Mouse (Mus musculus): ENCODE results near the gene Olfr157. TPM values are rescaled to one million over a fixed set of nuclear protein-coding genes. Genes with fewer than 3 reads are reported as not detected.

Olfr157 gene
- total RNA-seq (2021) = not detected
- long read RNA-seq, experiment 1 = 0 reads
- long read RNA-seq, experiment 2 = 0 reads

GRCm38 (mm10) chr4:43840101-43840500, at the start of gene Olfr157:
Olfr157 (minus strand) TSS chr4:43840201.
- TF ChIP-seq CTCF (IDR thresholded peaks at IDR 0.05) = no peak
- intact Hi-C loops (cut with DNase I) = no loop called here
- no peak for DNase-seq
- H3K27ac ChIP-seq = no peak within 1 kb of the TSS
- no peak within 1 kb of the TSS for H3K4me3 ChIP-seq

DNA sequence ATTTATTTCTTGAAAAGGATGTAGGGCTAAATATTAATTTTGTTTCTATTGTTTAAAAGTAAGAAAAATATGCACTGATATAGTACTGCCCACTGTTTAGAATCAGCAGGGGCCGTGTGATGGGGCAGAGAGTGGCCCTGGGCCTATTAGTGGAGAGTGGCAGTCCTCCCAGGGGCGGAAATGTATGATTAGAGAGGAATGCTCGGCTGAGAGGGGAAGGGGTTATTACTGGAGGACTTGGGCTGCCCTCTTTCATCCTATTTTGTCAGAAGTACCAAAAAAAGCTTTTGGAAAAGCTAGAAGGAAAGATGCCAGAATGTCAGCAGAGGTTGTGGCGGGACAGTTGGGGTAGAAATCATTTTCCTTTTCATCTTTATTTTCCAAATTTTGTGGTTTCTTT, 44.2 kb upstream of the Olfr157 start:
- no peak for TF ChIP-seq CTCF (IDR thresholded peaks at IDR 0.05)
- peak overlapping the region; percentile 35; the same call in 1 of the 2 replicates for H3K27ac ChIP-seq
- intact Hi-C loops (cut with DNase I) = no loop called here

GRCm38 (mm10) chr4:43879566-43879965, 39.6 kb upstream of the Olfr157 start:
- TF ChIP-seq CTCF (IDR thresholded peaks at IDR 0.05) = no peak
- no peak for DNase-seq
- H3K27ac ChIP-seq = no peak overlapping the region
- H3K4me3 ChIP-seq = no peak overlapping the region
- intact Hi-C loops (cut with DNase I) = no loop called here

More for the DNA sequence above, 44.2 kb upstream of the Olfr157 start:
- no peak for DNase-seq
- H3K4me3 ChIP-seq = no peak overlapping the region

DNA sequence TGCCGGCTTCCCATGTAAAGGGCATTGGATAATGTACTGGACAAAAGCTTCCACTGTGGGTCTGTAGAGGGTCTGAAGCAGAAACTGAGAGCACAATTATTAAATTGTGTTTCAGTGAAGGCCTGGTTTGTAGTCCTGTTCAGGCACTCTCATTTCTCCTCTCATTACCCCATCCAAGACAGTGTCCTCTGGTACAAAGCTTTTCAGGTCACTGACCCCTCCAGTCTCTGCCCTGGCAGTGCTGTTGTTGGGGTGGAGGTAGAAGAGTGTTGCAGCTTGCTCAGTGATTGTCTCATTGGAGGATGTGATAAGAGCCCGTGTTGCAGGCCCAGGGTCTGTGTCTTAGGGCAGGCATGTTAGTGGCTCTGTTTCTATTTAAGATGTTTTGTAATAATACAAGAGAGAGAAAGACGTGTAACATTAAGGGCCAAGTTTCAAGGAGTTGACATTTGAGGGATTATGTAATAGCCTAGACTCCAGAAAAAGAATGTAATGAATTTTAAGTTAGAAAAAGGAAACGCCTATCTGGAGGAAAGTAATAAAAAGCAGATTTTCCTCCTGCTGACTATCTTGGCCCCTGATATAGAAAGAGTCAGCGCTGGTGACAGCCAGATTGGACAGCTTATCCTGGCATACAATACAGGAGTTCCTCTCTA, 38.2 kb upstream of the Olfr157 start:
- intact Hi-C loops (cut with DNase I) = no loop called here
- no peak for TF ChIP-seq CTCF (IDR thresholded peaks at IDR 0.05)
- Histone ChIP-seq H3K4me3 (no peak overlapping the region), H3K27ac (peak overlapping the region; percentile 69)
- no peak for DNase-seq

DNA sequence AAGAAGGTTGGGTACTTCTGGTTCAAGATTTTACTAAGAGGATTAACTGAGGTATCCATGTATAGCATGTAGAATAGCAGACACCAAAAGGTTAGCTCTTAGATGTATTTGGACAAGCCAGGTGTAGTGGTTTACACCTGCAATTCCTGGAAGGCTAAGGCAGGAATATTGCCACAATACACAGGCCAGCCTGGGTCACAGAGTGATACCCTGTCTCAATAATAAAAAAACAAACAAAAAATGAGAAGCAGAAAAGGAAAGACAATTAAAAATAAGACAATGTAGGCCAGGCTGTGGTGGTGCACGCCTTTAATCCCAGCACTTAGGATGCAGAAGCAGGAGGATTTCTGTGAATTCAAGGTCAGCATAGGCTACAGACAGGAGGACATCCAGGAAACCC, 37.2 kb upstream of the Olfr157 start:
- intact Hi-C loops (cut with DNase I) = no loop called here
- TF ChIP-seq CTCF (IDR thresholded peaks at IDR 0.05) = no peak
- no peak for DNase-seq
- Histone ChIP-seq H3K27ac (no peak overlapping the region), H3K4me3 (no peak overlapping the region)

DNA sequence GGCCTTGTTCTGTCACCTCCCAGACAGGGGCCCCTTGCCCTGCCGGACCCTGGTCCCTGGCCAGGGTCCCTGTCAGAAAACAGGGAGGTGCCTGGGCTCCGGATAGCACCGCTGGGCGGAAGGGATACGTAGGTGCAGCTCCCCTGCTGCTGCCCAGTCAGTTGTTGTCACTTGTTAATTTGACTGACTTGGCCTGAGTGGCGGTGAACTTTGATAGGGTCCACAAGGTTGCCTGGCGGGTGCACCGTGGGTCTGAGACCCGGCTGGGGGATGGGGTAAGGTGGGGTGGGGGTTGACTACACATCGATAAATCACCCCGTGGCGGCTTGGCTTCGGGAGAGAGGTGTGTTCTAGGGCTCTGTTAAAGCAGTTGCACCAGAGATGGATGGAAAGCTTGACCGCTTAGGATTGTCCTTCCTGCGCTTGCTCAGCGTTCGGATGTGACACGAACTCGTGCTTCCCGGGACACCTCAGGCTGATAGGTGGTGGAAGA, 36.0 kb upstream of the Olfr157 start:
- intact Hi-C loops (cut with DNase I) = no loop called here
- TF ChIP-seq CTCF (IDR thresholded peaks at IDR 0.05) = no peak
- H3K4me3 ChIP-seq = peak overlapping the region; percentile 75
- H3K27ac ChIP-seq = peak overlapping the region; percentile 81
- no peak for DNase-seq

GRCm38 (mm10) chr4:43875160-43875918, 35.3 kb upstream of the Olfr157 start, which contains the start of gene Reck:
Reck (plus strand) TSS chr4:43875530.
- intact Hi-C loops (cut with DNase I) = no loop called here
- TF ChIP-seq CTCF (IDR thresholded peaks at IDR 0.05) = no peak
- peak; percentile 90 for DNase-seq
- H3K4me3 ChIP-seq = peak within 1 kb of the TSS; percentile 75
- H3K27ac ChIP-seq = peak within 1 kb of the TSS; percentile 81

DNA sequence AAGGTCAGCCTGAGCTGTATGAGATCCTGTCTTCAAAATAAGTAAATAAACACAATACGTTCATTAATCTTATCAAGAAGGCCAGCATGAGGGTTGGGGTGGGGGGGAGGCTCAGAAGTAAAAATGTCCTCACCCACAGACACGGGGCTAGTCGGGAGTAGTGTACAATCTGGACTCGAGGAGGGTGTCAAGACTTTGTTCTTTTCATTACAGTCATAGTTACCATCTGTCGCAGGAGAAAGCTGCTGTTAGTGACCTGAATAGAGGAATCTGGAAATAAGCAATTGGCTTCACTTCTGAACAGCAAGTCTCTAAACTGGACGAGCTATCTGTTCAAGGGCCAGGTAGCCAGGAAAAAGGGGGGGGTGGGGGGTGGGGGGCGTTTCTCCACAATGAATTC, 34.5 kb upstream of the Olfr157 start:
- no peak overlapping the region; the same call in 1 of the 2 replicates for H3K4me3 ChIP-seq
- no peak for DNase-seq
- intact Hi-C loops (cut with DNase I) = no loop called here
- H3K27ac ChIP-seq = no peak overlapping the region
- no peak for TF ChIP-seq CTCF (IDR thresholded peaks at IDR 0.05)

DNA sequence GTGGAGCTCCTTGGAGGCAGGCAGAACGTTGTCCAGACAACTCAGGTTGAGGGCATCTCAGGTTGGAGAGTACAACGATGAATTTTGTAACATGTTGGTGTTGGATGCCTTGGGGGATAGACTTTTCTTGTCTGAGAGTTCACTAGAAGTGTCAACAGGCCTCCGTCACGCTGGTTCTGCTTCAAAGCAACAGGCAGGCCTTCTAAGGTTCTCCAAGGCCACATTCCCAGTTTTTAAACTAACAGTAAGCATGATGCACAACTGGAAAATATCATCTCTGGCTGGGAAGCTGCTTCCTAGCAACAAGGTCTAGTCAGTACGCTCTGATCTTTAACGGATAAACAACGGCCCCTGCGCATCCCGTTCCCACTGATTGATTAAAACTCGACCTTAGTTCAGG, 29.8 kb upstream of the Olfr157 start:
- TF ChIP-seq CTCF (IDR thresholded peaks at IDR 0.05) = no peak
- H3K4me3 ChIP-seq = no peak overlapping the region
- H3K27ac ChIP-seq = no peak overlapping the region
- intact Hi-C loops (cut with DNase I) = no loop called here
- DNase-seq = no peak

DNA sequence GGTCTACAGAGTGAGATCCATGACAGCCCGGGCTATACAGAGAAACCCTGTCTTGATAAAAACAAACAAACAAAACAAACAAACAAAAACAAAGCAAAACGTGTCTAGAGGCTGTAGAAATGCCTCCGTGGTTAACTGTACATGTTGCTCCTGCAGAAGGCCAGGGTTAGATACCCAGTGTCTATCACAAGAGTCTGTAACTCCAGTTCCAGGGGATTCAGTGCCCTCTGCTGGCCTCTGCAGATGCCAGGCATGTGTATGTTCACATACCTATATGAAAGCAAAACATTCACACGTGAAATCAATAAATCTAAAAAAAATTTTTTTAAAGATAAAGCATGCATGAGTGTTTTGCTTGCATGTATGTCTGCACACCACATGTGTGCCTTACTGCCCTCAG, 23.3 kb upstream of the Olfr157 start:
- intact Hi-C loops (cut with DNase I) = loop anchor here (2.0 to 5.0 kb wide), 4 partner anchors 101 to 231 kb away; partner anchors contain the start of genes Hrct1 and Npr2
- TF ChIP-seq CTCF (IDR thresholded peaks at IDR 0.05) = no peak
- Histone ChIP-seq H3K27ac (no peak overlapping the region), H3K4me3 (no peak overlapping the region)
- DNase-seq = no peak

- DNase-seq = peak; percentile 66
- no peak overlapping the region for H3K4me3 ChIP-seq
- intact Hi-C loops (cut with DNase I) = loop anchor here (5.0 kb wide), 3 partner anchors 99 to 229 kb away; partner anchors contain the start of genes Hrct1 and Npr2
- peak; percentile 83 for TF ChIP-seq CTCF (IDR thresholded peaks at IDR 0.05)
- H3K27ac ChIP-seq = no peak overlapping the region
These were observed 20.9 kb upstream of the Olfr157 start for GRCm38 (mm10) chr4:43860744-43861519.

DNA sequence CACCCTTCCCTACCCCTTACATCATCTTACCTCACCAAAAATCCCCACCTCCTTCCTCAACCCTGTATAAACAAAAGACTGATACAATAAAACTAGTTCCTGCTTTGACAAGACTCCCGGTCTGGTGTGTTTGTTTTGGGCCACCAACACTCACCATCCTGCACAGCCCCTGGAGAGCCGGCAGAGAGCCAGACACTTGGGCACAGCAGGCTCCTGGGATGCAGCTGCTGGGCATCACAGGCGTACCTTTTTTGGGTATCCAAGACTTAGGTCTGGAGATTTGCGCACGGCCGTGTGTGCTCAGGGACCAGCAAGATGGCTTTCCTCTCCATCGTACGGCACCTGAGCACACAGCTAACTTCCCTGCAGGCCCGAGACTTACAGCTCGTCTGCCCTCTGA, 19.9 kb upstream of the Olfr157 start:
- no peak for TF ChIP-seq CTCF (IDR thresholded peaks at IDR 0.05)
- intact Hi-C loops (cut with DNase I) = loop anchor here (5.0 kb wide), 3 partner anchors 98 to 228 kb away; partner anchors contain the start of genes Hrct1 and Npr2
- Histone ChIP-seq H3K27ac (no peak overlapping the region), H3K4me3 (no peak overlapping the region)
- DNase-seq = no peak
